Mouse (Mus musculus) stomach, embryonic 15.5 days (tissue): ENCODE measurements around the gene Kifc1. TPM values are rescaled to one million over a fixed set of nuclear protein-coding genes. Genes with fewer than 3 reads are reported as not detected.

Experiments used
- ATAC-seq: fragments of 200-750 bp; cut with Nextera tagmentation; 2 replicates; pipeline ENCODE4 v1.8.0; 2017; ENCODE audit warnings: low read depth, moderate number of reproducible peaks, moderate TSS enrichment; ENCODE audit not compliant: insufficient read depth, low FRiP score
- H3K27ac ChIP-seq: fragments of 300-500 bp; sonication (generic); 2 replicates; pipeline ENCODE4 v1.5.1; 2015; ENCODE audit warnings: mild to moderate bottlenecking, inconsistent platforms
- H3K27me3 ChIP-seq: fragments of 300-500 bp; sonication (generic); replicated peaks from 2 replicates; pipeline ENCODE4 v1.6.1; 2015; ENCODE audit warnings: inconsistent platforms
- H3K36me3 ChIP-seq: fragments of 300-500 bp; sonication (generic); 2 replicates; pipeline ENCODE4 v1.6.1; 2015; ENCODE audit warnings: inconsistent platforms
- H3K4me1 ChIP-seq: fragments of 300-500 bp; sonication (generic); 2 replicates; pipeline ENCODE4 v1.6.1; 2015; ENCODE audit warnings: inconsistent platforms
- H3K4me2 ChIP-seq: fragments of 300-500 bp; sonication (generic); 2 replicates; pipeline ENCODE4 v1.6.1; 2015; ENCODE audit warnings: mild to moderate bottlenecking, inconsistent platforms
- H3K4me3 ChIP-seq: fragments of 300-500 bp; sonication (generic); replicated peaks from 2 replicates; pipeline ENCODE4 v1.5.1; 2015; ENCODE audit warnings: inconsistent platforms
- H3K9ac ChIP-seq: fragments of 300-500 bp; sonication (generic); 2 replicates; pipeline ENCODE4 v1.6.1; 2015; ENCODE audit warnings: inconsistent platforms
- H3K9me3 ChIP-seq: fragments of 300-500 bp; sonication (generic); 2 replicates; pipeline ENCODE4 v1.6.1; 2016; ENCODE audit warnings: inconsistent platforms
- WGBS: fragments of 180-500 bp; shearing (Covaris S2); methylation state at CpG from one replicate; pipeline ENCODE4 v1.1.7; 2015; 5-methylcytosine and 5-hydroxymethylcytosine counted together
- polyA plus RNA-seq: library from polyadenylated mRNA; unstranded; fragments of >200 nt; fragmentation: Nextera tagmentation; extraction: Ambion mirVana; gene quantifications from 2 replicates; pipeline ENCODE4 v1.2.1, GENCODE M21; 2015

The Kifc1 gene
- polyA plus RNA-seq, 1 experiment from 2014 or later: 7.7 TPM

DNA sequence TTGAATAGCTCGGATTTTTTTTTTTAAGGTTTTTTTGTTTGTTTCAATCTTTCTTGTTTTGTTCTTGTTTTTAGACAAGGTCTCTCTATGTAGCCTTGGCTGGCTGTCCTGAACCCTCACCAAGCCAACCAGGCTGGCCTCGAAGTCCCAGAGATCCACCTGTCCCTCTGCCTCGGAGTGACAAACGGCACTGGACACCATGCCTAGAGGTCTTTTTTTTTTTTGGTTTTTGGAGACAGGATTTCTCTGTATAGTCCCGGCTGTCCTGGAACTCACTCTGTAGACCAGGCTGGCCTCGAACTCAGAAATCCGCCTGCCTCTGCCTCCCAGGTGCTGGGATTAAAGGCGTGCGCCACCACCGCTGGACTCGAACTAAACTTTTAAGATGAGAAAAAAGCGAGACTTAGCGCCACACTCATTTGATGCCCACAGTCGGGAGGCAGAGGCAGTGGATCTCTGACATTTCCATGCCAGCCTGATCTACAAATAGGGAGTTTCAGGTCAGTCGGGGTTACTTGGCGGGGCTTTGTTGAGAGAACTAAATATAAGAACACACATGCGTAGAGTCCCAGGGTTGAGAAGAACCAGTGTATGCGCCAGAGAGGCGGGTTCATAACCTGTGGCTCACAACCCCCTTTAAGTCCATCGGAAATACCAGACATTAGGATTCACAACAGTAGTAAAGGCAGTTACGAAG lies 37.9 kb upstream of the Kifc1 start:
- H3K27ac ChIP-seq: no peak overlapping the region

DNA sequence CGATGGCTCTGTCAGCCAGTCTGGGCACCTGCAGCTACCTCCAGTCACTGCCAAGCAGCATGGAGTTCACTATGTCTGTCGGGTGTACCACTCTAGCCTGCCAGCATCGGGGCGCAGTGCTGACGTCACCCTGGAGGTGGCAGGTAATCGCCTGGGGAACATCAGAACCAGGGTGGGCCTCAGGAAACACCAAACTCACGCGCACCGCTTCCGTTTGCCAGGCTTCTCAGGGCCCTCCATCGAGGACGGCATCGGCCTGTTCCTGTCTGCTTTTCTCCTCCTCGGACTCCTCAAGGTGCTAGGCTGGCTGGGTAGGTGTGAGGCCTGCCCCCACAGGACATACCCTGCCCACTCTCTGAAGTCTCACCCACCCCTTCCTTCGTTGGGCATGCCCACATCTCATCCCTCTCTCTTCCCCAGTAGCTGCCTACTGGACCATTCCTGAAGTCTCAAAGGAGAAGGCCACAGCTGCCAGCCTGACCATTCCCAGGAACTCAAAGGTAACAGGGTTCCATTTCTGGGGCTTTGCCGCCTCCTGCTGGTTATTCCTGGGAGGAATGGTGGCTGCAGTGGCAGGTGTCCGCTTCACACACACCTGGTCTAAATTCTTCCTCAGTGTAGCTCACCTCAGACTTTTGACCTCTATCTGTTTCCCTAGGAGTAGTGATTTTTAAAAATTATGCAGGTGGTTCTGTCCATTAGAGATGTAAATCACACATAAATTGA lies 35.9 kb upstream of the Kifc1 start:
- Histone ChIP-seq H3K27ac (no peak overlapping the region), H3K4me3 (no peak overlapping the region), H3K36me3 (no peaks in the 10 kb centered on the region; the same call in 1 of the 2 replicates), H3K9me3 (no peaks in the 10 kb centered on the region), H3K4me2 (no peak overlapping the region), H3K27me3 (no peaks in the 10 kb centered on the region), H3K4me1 (peaks cover 15% of the 10 kb centered on the region), H3K9ac (no peak overlapping the region)
- 71% methylated on average over 17 of the region's 17 CpGs for WGBS
- no peak for ATAC-seq

More for the DNA sequence above, 37.9 kb upstream of the Kifc1 start:
- no peak for ATAC-seq
- Histone ChIP-seq H3K9ac (peak overlapping the region; percentile 53; the same call in 1 of the 2 replicates), H3K4me2 (peak overlapping the region; percentile 95), H3K4me1 (peaks cover 17% of the 10 kb centered on the region), H3K27me3 (no peaks in the 10 kb centered on the region), H3K36me3 (no peaks in the 10 kb centered on the region; the same call in 1 of the 2 replicates), H3K4me3 (peak overlapping the region; percentile 81), H3K9me3 (no peaks in the 10 kb centered on the region)
- 60% methylated on average over 21 of the region's 21 CpGs for WGBS

DNA sequence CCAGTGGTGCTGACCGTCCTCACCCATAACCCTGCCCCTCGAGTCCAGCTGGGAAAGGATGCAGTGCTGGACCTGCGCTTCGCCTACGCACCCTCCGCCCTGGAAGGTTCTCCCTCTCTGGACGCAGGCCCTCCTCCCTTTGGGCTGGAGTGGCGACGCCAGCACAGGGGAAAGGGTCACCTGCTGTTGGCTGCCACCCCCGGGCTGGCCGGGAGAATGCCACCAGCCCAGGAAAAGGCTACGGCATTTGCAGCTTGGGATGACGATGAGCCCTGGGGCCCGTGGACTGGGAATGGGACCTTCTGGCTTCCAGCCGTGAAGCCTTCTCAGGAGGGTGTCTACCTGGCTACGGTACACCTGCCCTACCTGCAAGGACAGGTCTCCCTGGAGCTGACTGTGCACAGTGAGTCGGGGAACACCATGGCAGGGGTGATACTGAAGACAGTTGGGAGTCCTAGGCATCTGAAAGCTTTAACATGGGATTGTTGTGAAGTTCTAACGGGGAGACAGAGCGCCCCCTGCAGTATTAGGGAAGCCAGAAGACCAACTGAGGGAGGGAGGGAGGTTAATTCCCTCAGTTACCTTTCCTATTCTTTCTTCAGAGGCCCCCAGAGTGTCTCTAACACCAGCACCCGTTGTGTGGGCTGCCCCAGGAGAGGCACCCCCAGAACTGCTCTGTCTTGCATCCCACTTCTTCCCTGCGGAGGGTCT lies 35.1 kb upstream of the Kifc1 start:
- Histone ChIP-seq H3K27me3 (no peaks in the 10 kb centered on the region), H3K4me1 (peaks cover 9% of the 10 kb centered on the region), H3K9me3 (no peaks in the 10 kb centered on the region), H3K4me3 (no peak overlapping the region), H3K27ac (no peak overlapping the region), H3K4me2 (no peak overlapping the region), H3K36me3 (no peaks in the 10 kb centered on the region; the same call in 1 of the 2 replicates), H3K9ac (no peak overlapping the region)
- no peak for ATAC-seq
- 80% methylated on average over 21 of the region's 21 CpGs for WGBS

DNA sequence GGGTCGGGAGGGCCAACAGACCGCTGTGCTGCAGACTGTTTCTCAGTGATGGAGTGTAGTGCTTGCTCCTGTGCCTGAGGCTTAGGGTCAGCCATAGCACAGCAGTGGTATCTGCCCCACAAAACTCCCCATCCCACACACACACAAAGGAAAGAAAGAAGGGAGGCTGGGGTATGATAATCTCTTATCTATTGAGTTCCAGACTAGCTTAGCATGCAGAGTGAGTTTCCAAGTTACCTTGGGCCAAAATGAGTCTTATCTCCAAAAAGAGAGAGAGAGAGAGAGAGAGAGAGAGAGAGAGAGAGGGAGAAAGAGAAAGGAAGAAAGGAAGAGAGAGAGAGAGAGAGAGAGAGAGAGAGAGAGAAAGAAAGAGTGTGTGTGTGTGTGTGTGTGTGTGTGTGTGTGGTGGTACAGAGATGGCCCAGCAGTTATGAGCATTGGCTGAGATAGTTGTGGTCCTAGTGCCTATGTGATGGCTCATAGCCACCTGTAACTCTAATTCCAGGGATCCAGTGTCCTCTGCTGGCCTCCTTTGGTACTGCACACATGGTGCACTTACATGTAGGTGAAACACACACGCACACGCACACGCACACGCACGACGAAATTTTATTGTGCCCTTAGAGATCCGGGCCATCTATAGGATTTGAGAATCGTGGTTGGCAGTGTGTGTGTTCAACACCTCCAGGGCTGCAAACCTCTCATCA lies 34.3 kb upstream of the Kifc1 start:
- no peak overlapping the region for H3K9ac ChIP-seq
- no peaks in the 10 kb centered on the region for H3K27me3 ChIP-seq
- H3K36me3 ChIP-seq: no peaks in the 10 kb centered on the region; the same call in 1 of the 2 replicates
- 79% methylated on average over 10 of the region's 10 CpGs for WGBS
- peaks cover 9% of the 10 kb centered on the region for H3K4me1 ChIP-seq
- H3K27ac ChIP-seq: no peak overlapping the region
- no peaks in the 10 kb centered on the region for H3K9me3 ChIP-seq
- no peak for ATAC-seq
- H3K4me2 ChIP-seq: no peak overlapping the region
- no peak overlapping the region for H3K4me3 ChIP-seq

DNA sequence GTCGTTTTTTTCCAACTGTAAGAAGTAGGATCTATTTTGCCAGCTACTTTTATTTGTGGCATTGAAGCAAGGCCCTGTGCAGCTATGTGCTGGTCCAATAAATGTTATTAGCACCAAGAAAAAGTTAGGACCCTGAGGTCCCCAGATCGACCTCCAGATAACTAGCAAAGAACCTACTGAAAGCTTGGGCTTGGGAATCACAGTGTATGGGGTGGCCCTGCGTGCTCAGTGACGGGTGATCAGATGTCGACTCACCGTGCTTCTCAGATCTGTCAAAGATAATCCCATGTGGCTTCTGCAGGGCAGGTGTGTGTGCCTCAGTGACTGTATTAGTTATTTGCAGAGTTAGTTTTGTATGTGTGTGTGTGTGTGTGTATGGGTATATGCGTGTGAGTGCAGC lies 30.9 kb upstream of the Kifc1 start:
- no peak for ATAC-seq
- H3K9ac ChIP-seq: no peak overlapping the region
- no peak overlapping the region for H3K27ac ChIP-seq
- 84% methylated on average over 7 of the region's 7 CpGs for WGBS
- no peak overlapping the region for H3K4me2 ChIP-seq
- peaks cover 19% of the 10 kb centered on the region for H3K4me1 ChIP-seq
- H3K4me3 ChIP-seq: peak overlapping the region; percentile 72; the same call in 1 of the 2 replicates
- peaks cover 15% of the 10 kb centered on the region for H3K36me3 ChIP-seq
- H3K9me3 ChIP-seq: no peaks in the 10 kb centered on the region
- H3K27me3 ChIP-seq: no peaks in the 10 kb centered on the region

DNA sequence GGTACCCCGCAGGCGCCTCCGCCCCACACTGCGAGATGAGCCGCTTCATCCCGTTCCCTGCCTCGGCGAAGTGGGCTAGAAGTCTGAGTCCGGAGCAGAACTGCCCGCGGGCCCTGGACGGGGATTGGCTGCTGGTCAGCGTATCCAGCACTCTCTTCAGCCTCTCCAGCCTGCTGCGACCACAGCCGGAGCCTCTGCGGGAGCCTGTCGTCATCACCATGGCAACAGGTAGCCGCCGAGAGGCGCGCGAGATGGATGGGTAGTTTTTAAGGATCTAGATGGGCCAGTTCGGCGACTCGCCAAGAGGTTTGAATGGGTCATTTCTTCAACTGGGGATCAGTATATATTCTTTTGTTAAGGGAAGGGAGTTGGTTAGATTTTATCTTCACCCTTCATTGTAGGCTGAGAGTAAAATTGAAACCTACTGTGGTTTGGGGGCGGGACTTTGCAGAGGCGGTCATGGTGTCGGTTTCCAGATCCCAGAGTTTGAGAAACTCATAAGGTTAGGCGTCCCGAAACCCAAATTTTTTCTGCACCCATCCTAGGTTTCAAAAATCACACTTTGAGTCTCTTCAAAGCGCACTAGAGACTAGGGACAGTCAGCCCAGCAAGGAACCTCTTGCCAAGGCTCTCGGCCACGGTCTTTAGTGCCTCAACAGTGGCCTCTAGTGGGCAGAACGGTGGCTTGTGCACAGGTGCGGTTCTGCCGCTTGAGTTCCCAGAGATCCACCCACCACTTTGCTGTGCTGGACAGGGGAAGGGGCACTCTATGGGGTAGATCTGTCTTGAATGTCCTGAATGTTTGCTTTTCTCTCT lies 30.0 kb upstream of the Kifc1 start:
- Histone ChIP-seq H3K27me3 (no peaks in the 10 kb centered on the region), H3K9ac (peak overlapping the region; percentile 70), H3K36me3 (peaks cover 15% of the 10 kb centered on the region; the same call in 1 of the 2 replicates), H3K27ac (peak overlapping the region; percentile 91), H3K4me2 (peak overlapping the region; percentile 94), H3K4me1 (peaks cover 19% of the 10 kb centered on the region), H3K4me3 (peak overlapping the region; percentile 72), H3K9me3 (no peaks in the 10 kb centered on the region)
- under 1% methylated on average over 36 of the region's 36 CpGs for WGBS
- peak; percentile 11; the same call in 1 of the 2 replicates for ATAC-seq

- Histone ChIP-seq H3K27ac (peak overlapping the region; percentile 91), H3K9me3 (no peaks in the 10 kb centered on the region), H3K9ac (peak overlapping the region; percentile 70), H3K36me3 (peaks cover 15% of the 10 kb centered on the region; the same call in 1 of the 2 replicates), H3K4me2 (peak overlapping the region; percentile 94), H3K4me1 (peaks cover 24% of the 10 kb centered on the region), H3K27me3 (no peaks in the 10 kb centered on the region), H3K4me3 (peak overlapping the region; percentile 72)
- ATAC-seq: peak; percentile 67
- WGBS: 1% methylated on average over 51 of the region's 52 CpGs
Measured at GRCm38 (mm10) chr17:33919351-33920281, 29.2 kb upstream of the Kifc1 start.

DNA sequence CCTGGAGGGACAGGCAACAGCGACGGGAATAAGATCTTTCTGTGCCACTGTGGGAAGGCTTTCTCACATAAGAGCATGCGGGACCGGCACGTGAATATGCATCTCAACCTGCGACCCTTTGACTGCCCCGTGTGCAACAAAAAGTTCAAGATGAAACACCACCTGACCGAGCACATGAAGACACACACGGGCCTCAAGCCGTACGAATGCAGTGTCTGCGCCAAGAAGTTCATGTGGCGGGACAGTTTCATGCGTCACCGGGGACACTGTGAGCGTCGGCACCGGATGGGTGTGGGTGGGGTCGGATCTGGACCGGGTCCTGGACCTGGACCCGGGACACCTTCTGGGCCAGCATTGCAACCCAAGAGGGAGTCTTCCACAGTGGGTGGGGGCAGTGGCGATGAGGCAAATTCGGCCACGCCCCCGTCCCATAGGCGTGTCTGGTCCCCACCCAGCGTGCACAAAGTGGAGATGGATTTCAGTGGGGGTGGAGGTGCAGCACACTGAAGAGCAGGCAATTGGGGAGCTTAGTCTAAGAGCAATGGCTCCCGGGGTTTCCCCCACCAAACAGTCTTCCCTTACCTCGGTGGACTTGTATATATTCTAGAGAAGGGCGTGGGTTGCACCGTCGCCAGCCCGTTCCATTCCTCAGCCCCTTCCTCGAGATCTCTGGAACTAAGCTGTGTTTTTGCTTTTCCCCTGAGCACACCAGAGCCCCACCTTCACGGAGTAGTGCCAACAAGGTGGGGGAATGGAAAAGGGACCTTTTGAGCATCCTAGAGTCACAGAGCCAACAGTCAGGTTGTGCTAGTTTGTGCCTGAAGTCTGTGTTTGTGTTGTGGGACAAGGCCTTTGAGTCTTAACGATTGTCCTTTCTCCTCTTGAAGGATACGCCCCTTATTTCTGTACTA lies 28.1 kb upstream of the Kifc1 start:
- H3K4me1 ChIP-seq: peaks cover 24% of the 10 kb centered on the region
- peak overlapping the region; percentile 91 for H3K27ac ChIP-seq
- H3K4me2 ChIP-seq: peak overlapping the region; percentile 94
- 0 out of 2 replicates have a peak overlapping the region, but pooled peaks have one; percentile 70 for H3K9ac ChIP-seq
- peak overlapping the region; percentile 72 for H3K4me3 ChIP-seq
- ATAC-seq: no peak
- H3K27me3 ChIP-seq: no peaks in the 10 kb centered on the region
- peaks cover 21% of the 10 kb centered on the region for H3K36me3 ChIP-seq
- WGBS: 52% methylated on average over 37 of the region's 37 CpGs
- H3K9me3 ChIP-seq: no peaks in the 10 kb centered on the region

- Histone ChIP-seq H3K36me3 (peaks cover 27% of the 10 kb centered on the region), H3K4me2 (0 out of 2 replicates have a peak overlapping the region, but pooled peaks have one; percentile 3), H3K4me3 (no peak overlapping the region; the same call in 1 of the 2 replicates), H3K27me3 (no peaks in the 10 kb centered on the region), H3K9me3 (no peaks in the 10 kb centered on the region), H3K9ac (no peak overlapping the region), H3K27ac (no peak overlapping the region; the same call in 1 of the 2 replicates), H3K4me1 (peaks cover 24% of the 10 kb centered on the region)
- WGBS: 80% methylated on average over 18 of the region's 18 CpGs
- no peak for ATAC-seq
Measured at GRCm38 (mm10) chr17:33917656-33918292, 27.3 kb upstream of the Kifc1 start.
